Mouse (Mus musculus) MEL (cell line): ENCODE data around the gene Gpr156. TPM values are rescaled to one million over a fixed set of nuclear protein-coding genes. Genes with fewer than 3 reads are reported as not detected.

Experiments used
- DNase-seq: peaks from one replicate; pipeline ENCODE4 v3.0.0; 2011; ENCODE audit warnings: low read depth, low spot score
- H3K27ac ChIP-seq: 2 replicates; pipeline ENCODE4 v1.5.1; 2012; ENCODE audit warnings: low read depth, mild to moderate bottlenecking, control low read depth, low read length, moderate library complexity; ENCODE audit not compliant: control insufficient read depth
- H3K27me3 ChIP-seq, 2 experiments: fragments of 150-350 bp in 1 of 2; sonication (generic) in 1 of 2; 2 replicates each; pipeline ENCODE4 v1.6.1; 2012; ENCODE audit warnings: low read length in 2 of 2, mild to moderate bottlenecking in 2 of 2, improper control_type of control experiment in 1 of 2, moderate library complexity in 1 of 2; ENCODE audit not compliant: insufficient read depth in 2 of 2, control insufficient read depth in 1 of 2
- H3K36me3 ChIP-seq, 2 experiments: 2 replicates each; pipeline ENCODE4 v1.6.1; 2012 to 2014; ENCODE audit warnings: low read length in 2 of 2, improper control_type of control experiment in 1 of 2, inconsistent platforms in 1 of 2, mild to moderate bottlenecking in 1 of 2; ENCODE audit not compliant: insufficient read depth in 2 of 2, control insufficient read depth in 1 of 2
- H3K4me1 ChIP-seq, 2 experiments: fragments of 150-350 bp in 1 of 2; sonication (generic) in 1 of 2; 2 replicates each; pipeline ENCODE4 v1.6.1; 2012; ENCODE audit warnings: low read length in 2 of 2, improper control_type of control experiment in 1 of 2, mild to moderate bottlenecking in 1 of 2; ENCODE audit not compliant: insufficient read depth in 2 of 2, control insufficient read depth in 1 of 2
- H3K4me3 ChIP-seq, 2 experiments: fragments of 150-350 bp in 1 of 2; sonication (generic) in 1 of 2; 2 replicates each; pipeline ENCODE4 v1.5.1; 2012; ENCODE audit warnings: low read depth in 2 of 2, low read length in 2 of 2, mild to moderate bottlenecking in 2 of 2, moderate library complexity in 2 of 2, control low read depth in 1 of 2, improper control_type of control experiment in 1 of 2; ENCODE audit not compliant: control insufficient read depth in 1 of 2, insufficient read depth in 1 of 2
- H3K79me2 ChIP-seq: 2 replicates; pipeline ENCODE4 v1.6.1; 2012; ENCODE audit warnings: mild to moderate bottlenecking, low read length, moderate library complexity; ENCODE audit not compliant: control insufficient read depth, poor library complexity, insufficient read depth
- H3K9ac ChIP-seq: 2 replicates; pipeline ENCODE4 v1.6.1; 2012; ENCODE audit warnings: low read depth, mild to moderate bottlenecking, control low read depth, low read length, moderate library complexity; ENCODE audit not compliant: control insufficient read depth, poor library complexity, severe bottlenecking
- H3K9me3 ChIP-seq: fragments of 150-350 bp; sonication (generic); replicated peaks from 2 replicates; pipeline ENCODE4 v1.6.1; 2012; ENCODE audit warnings: mild to moderate bottlenecking, low read length, improper control_type of control experiment, moderate library complexity; ENCODE audit not compliant: insufficient read depth
- CHD1 ChIP-seq: IDR thresholded peaks from 2 replicates; pipeline ENCODE4 v1.6.1; 2012; ENCODE audit warnings: low read depth, mild to moderate bottlenecking, inconsistent platforms, low read length, improper control_type of control experiment
- CTCF ChIP-seq, 3 experiments: IDR thresholded peaks in 2 of 3; conservative IDR thresholded peaks in 1 of 3; 2 replicates each; pipeline ENCODE4 v1.5.1; 2011 to 2012; ENCODE audit warnings: low read length in 3 of 3, low read depth in 2 of 3, mild to moderate bottlenecking in 2 of 3, improper control_type of control experiment in 1 of 3, inconsistent platforms in 1 of 3, mixed read lengths in 1 of 3, moderate library complexity in 1 of 3; ENCODE audit not compliant: control insufficient read depth in 1 of 3, insufficient read depth in 1 of 3, poor library complexity in 1 of 3, severe bottlenecking in 1 of 3
- E2F4 ChIP-seq: IDR thresholded peaks from 2 replicates; pipeline ENCODE4 v1.6.1; 2011; ENCODE audit warnings: low read depth, low read length, improper control_type of control experiment, borderline replicate concordance
- ELF1 ChIP-seq: IDR thresholded peaks from 2 replicates; pipeline ENCODE4 v1.6.1; 2014; ENCODE audit warnings: low read depth, mild to moderate bottlenecking, inconsistent platforms, low read length, improper control_type of control experiment, moderate library complexity
- ETS1 ChIP-seq: IDR thresholded peaks from 2 replicates; pipeline ENCODE4 v1.6.1; 2012; ENCODE audit warnings: low read depth, mild to moderate bottlenecking, inconsistent platforms, low read length, improper control_type of control experiment, moderate library complexity
- GATA1 ChIP-seq: IDR thresholded peaks from 2 replicates; pipeline ENCODE4 v1.6.1; 2011; ENCODE audit warnings: low read depth, low read length, improper control_type of control experiment
- HCFC1 ChIP-seq: IDR thresholded peaks from 2 replicates; pipeline ENCODE4 v1.6.1; 2012; ENCODE audit warnings: low read depth, mild to moderate bottlenecking, inconsistent platforms, low read length, improper control_type of control experiment, moderate library complexity
- JUND ChIP-seq: IDR thresholded peaks from 2 replicates; pipeline ENCODE4 v1.6.1; 2011; ENCODE audit warnings: low read depth, mild to moderate bottlenecking, improper control_type of control experiment, low read length
- KAT2A ChIP-seq: conservative IDR thresholded peaks from 2 replicates; pipeline ENCODE4 v1.6.1; 2012; ENCODE audit warnings: low read depth, low read length, improper control_type of control experiment, inconsistent platforms
- MAFK ChIP-seq: IDR thresholded peaks from 2 replicates; pipeline ENCODE4 v1.6.1; 2011; ENCODE audit warnings: low read depth, mild to moderate bottlenecking, low read length, improper control_type of control experiment, borderline replicate concordance
- MAZ ChIP-seq: IDR thresholded peaks from 2 replicates; pipeline ENCODE4 v1.6.1; 2012; ENCODE audit warnings: low read depth, mild to moderate bottlenecking, inconsistent platforms, low read length, improper control_type of control experiment
- MEF2A ChIP-seq: IDR thresholded peaks from 2 replicates; pipeline ENCODE4 v1.6.1; 2014; ENCODE audit warnings: low read depth, mild to moderate bottlenecking, inconsistent platforms, low read length, improper control_type of control experiment; ENCODE audit not compliant: poor library complexity, insufficient replicate concordance, severe bottlenecking; ENCODE audit errors: extremely low read depth
- MXI1 ChIP-seq: IDR thresholded peaks from 2 replicates; pipeline ENCODE4 v1.6.1; 2011; ENCODE audit warnings: mild to moderate bottlenecking, low read depth, low read length, improper control_type of control experiment
- NELFE ChIP-seq: IDR thresholded peaks from 2 replicates; pipeline ENCODE4 v1.6.1; 2011; ENCODE audit warnings: low read depth, low read length, improper control_type of control experiment
- POLR2AphosphoS2 ChIP-seq: IDR thresholded peaks from 2 replicates; pipeline ENCODE4 v1.6.1; 2011; ENCODE audit warnings: low read length, improper control_type of control experiment
- RAD21 ChIP-seq: IDR thresholded peaks from 2 replicates; pipeline ENCODE4 v1.6.1; 2011; ENCODE audit warnings: mild to moderate bottlenecking, low read depth, low read length, improper control_type of control experiment
- SIN3A ChIP-seq: IDR thresholded peaks from 2 replicates; pipeline ENCODE4 v1.6.1; 2012; ENCODE audit warnings: low read length, improper control_type of control experiment, inconsistent platforms
- SMC3 ChIP-seq: IDR thresholded peaks from 2 replicates; pipeline ENCODE4 v1.6.1; 2011; ENCODE audit warnings: low read depth, low read length, improper control_type of control experiment
- UBTF ChIP-seq: IDR thresholded peaks from 2 replicates; pipeline ENCODE4 v1.6.1; 2012; ENCODE audit warnings: low read depth, mild to moderate bottlenecking, inconsistent platforms, low read length, improper control_type of control experiment, moderate library complexity, borderline replicate concordance; ENCODE audit not compliant: insufficient read depth
- USF2 ChIP-seq, 2 experiments: IDR thresholded peaks; 2 replicates each; pipeline ENCODE4 v1.6.1; 2011 to 2012; ENCODE audit warnings: improper control_type of control experiment in 2 of 2, low read length in 2 of 2, borderline replicate concordance in 1 of 2, inconsistent platforms in 1 of 2, low read depth in 1 of 2, mild to moderate bottlenecking in 1 of 2; ENCODE audit not compliant: insufficient read depth in 1 of 2
- ZMIZ1 ChIP-seq: IDR thresholded peaks from 2 replicates; pipeline ENCODE4 v1.6.1; 2012; ENCODE audit warnings: low read depth, mild to moderate bottlenecking, inconsistent platforms, low read length, improper control_type of control experiment, moderate library complexity
- polyA plus RNA-seq, 2 experiments: library from polyadenylated mRNA; stranded (reverse) in 1 of 2; unstranded in 1 of 2; fragments of >175 nt in 1 of 2; fragments of >200 nt in 1 of 2; gene quantifications; 2 replicates each; pipeline versions ENCODE4 v1.2.1 to v1.2.4; 2012; ENCODE audit warnings: low replicate concordance in 2 of 2, low read depth in 1 of 2; ENCODE audit not compliant: insufficient read length in 2 of 2, insufficient read depth in 1 of 2, missing spikeins in 1 of 2
- total RNA-seq: library from RNA; depleted of rRNA; stranded (reverse); fragments of 300-350 nt; gene quantifications from 2 replicates; pipeline ENCODE4 v1.2.3, GENCODE M21; 2012

The Gpr156 gene
- total and polyA plus RNA-seq, 3 experiments = not detected

DNA sequence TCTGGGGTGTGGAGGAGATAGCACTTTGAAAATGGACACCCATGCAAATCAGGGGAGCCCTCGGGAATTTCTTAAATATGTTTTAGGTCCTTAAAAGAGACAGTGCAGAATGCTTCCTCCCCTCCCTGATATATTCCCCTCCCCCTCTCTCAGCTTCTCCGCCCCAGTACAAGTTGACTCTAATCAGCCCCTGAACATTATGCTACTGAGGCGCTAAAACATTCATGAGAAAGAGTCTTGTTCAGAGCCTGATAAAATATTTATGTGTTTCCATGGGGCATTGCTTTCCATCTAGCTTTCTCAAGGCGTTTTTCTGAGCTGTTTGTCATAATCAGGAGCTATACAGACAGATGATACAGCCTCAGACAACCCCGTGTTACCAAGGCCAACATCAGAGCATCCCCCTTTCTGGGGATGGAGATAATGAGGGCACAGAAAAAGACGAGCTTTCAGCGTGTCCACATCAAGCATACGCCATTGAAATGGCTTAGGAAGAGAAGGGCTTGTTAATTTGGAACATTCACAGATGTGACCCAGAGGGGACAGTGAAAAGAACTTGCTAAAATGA lies 4.6 kb downstream of the Gpr156 start:
- TF ChIP-seq SIN3A = no peak
- no peak for TF ChIP-seq CHD1
- TF ChIP-seq MEF2A = no peak
- no peak for TF ChIP-seq MAZ
- no peak for TF ChIP-seq CTCF (IDR thresholded peaks at IDR 0.05 in 2 of 3, conservative IDR thresholded peaks at IDR 0.05 in 1 of 3; ENCODE audit: control insufficient read depth in 1 of 3, insufficient read depth in 1 of 3, low read depth in 2 of 3, low read length in 3 of 3, poor library complexity in 1 of 3, severe bottlenecking in 1 of 3)
- TF ChIP-seq ETS1 = no peak
- no peak for TF ChIP-seq MAFK
- TF ChIP-seq RAD21 = no peak
- TF ChIP-seq USF2 (IDR thresholded peaks at IDR 0.05; ENCODE audit: borderline replicate concordance in 1 of 2, insufficient read depth in 1 of 2, low read depth in 1 of 2, low read length in 2 of 2) = no peak
- no peak for TF ChIP-seq NELFE
- TF ChIP-seq HCFC1 = no peak
- Histone ChIP-seq H3K4me1 (no peaks in the 10 kb centered on the region), H3K27ac (no peak overlapping the region), H3K9ac (no peak overlapping the region), H3K27me3 (no peaks in the 10 kb centered on the region; a peak in 2 of 4 replicates), H3K79me2 (no peaks in the 10 kb centered on the region), H3K4me3 (no peak overlapping the region), H3K9me3 (no peaks in the 10 kb centered on the region), H3K36me3 (no peaks in the 10 kb centered on the region)
- DNase-seq = no peak

DNA sequence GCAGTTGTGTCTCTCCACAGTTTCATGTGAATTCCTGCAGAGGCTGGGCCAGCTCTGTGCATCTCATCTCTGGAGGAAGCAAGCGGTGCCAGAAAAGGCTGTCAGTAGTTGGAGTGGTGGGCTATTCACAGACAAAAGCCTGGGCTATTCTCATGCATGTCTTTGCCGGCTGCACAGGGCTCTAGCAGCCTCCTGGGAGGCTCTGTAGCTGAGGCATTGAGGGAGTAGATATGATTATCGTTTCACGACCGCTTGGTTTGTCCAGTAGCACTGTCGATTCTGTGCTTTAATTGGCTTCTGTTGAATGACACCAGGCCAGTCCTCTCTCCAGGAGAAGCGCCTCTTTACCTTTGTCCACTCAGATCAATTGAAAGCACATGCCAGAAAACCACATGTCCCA lies 9.8 kb downstream of the Gpr156 start:
- TF ChIP-seq KAT2A (no peak), E2F4 (no peak), SMC3 (no peak), POLR2AphosphoS2 (no peak), JUND (no peak), HCFC1 (no peak), RAD21 (no peak), ELF1 (no peak), MAFK (no peak), MXI1 (no peak), CHD1 (no peak), UBTF (no peak), ZMIZ1 (no peak), GATA1 (no peak)
- Histone ChIP-seq H3K36me3 (no peaks in the 10 kb centered on the region), H3K4me3 (no peak overlapping the region), H3K9me3 (no peaks in the 10 kb centered on the region), H3K27me3 (no peaks in the 10 kb centered on the region; a peak in 1 of 4 replicates), H3K4me1 (no peaks in the 10 kb centered on the region), H3K79me2 (no peaks in the 10 kb centered on the region), H3K27ac (no peak overlapping the region), H3K9ac (no peak overlapping the region)
- no peak for DNase-seq
